Mouse (Mus musculus): ENCODE measurements at regions not wholly inside any gene's neighbourhood (a gene's known extent, or its start where the extent isn't known, plus 50 kb on each side); places are given as distances from the start of the nearest gene placed in this dataset.

GRCm38 (mm10) chr3:39830488-39831056 is 700.5 kb upstream of the Intu start:
- no peak for TF ChIP-seq MYC (IDR thresholded peaks at IDR 0.05; ENCODE audit: low read depth, low read length)
- peak; percentile 17; the same call in 1 of the 2 replicates for TF ChIP-seq IRF4 (IDR thresholded peaks at IDR 0.05; ENCODE audit: low read depth, low read length)
- TF ChIP-seq BHLHE40 (IDR thresholded peaks at IDR 0.05; ENCODE audit: low read depth, low read length): peak; percentile 63; the same call in 1 of the 2 replicates
- Histone ChIP-seq H3K4me3 (replicated peaks in 1 of 3; ENCODE audit: low read depth in 2 of 3, low read length in 2 of 3, poor library complexity in 1 of 3) (peak overlapping the region in 1 of 3 experiments; percentile 8), H3K27me3 (replicated peaks) (no peaks in the 10 kb centered on the region), H3K9me3 (replicated peaks; ENCODE audit: low read length) (no peaks in the 10 kb centered on the region), H3K9ac (ENCODE audit: insufficient read depth, low read depth) (peak overlapping the region; percentile 34; the same call in 1 of the 2 replicates), H3K4me1 (ENCODE audit: control insufficient read depth in 1 of 2, insufficient read depth in 2 of 2) (peaks cover 3 to 6% of the 10 kb centered on the region in 2 experiments; a peak in 2 of 4 replicates), H3K4me2 (ENCODE audit: insufficient read depth, low read depth, poor library complexity, severe bottlenecking) (peak overlapping the region; percentile 33; the same call in 1 of the 2 replicates), H3K79me2 (replicated peaks; ENCODE audit: control insufficient read depth, extremely low read depth, insufficient read depth, poor library complexity, severe bottlenecking) (no peaks in the 10 kb centered on the region), H3K36me3 (replicated peaks in 1 of 2; ENCODE audit: control insufficient read depth in 1 of 2, insufficient read depth in 1 of 2, low read length in 1 of 2) (no peaks in the 10 kb centered on the region), H3K27ac (ENCODE audit: insufficient read depth, low read depth) (peak overlapping the region; percentile 47; the same call in 1 of the 2 replicates)
- dilution Hi-C loops (cut with MboI; ENCODE audit: extremely low pct_ligation_motif_present, extremely low pct_unique_long_range_greater_than_20kb, low sequenced_read_pairs) (no loop called here), in situ Hi-C loops (cut with MboI; ENCODE audit: low pct_ligation_motif_present, low pct_unique_long_range_greater_than_20kb, low sequenced_read_pairs) (loop anchor here (25.0 kb wide), 1 partner anchor 557 kb away; no protein-coding TSS in a partner anchor)
- peak; percentile 21 for DNase-seq (ENCODE audit: extremely low read depth)

DNA sequence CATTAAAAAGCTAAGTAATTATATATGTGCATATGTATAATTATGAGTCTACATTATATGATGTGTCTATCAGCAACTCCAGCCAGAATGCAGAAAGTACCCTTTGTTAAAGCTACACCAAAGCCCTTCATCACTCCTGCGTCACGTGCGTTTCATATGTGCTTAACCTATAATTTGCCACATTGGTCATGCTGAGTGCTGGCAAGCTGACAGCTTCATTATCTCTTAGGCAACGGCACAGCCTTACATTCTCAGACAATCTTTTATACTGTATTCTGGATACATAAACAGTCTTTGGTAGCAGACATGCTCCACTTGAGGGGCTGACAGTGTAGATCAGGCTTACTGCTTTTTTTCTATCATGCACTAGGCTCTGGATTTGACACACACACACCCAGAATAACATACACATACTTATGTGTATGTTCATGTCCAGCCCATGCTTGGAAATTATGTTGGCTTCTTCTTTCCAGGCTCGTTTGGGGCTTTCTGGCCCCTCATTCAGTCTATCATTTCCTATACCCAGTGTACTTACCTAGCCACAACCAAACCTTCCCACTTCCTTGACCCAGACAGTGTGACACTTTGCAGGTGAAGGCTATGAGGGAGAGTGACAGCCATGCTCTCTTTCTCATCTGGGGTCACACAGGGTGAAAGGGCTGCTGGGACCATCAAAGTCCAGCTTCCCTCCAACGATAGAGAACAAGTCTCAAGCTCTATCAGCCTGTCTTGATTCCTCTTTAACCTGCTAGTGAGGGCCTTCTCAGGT is 692.5 kb upstream of the Intu start:
- no peak overlapping the region for H3K4me2 ChIP-seq (ENCODE audit: insufficient read depth, low read depth, poor library complexity, severe bottlenecking)
- TF ChIP-seq NRF1 (IDR thresholded peaks at IDR 0.05; ENCODE audit: low read depth, low read length) (no peak), JUND (conservative IDR thresholded peaks at IDR 0.05; ENCODE audit: low read depth, low read length) (no peak), PAX5 (IDR thresholded peaks at IDR 0.05; ENCODE audit: low read length) (no peak), JUN (IDR thresholded peaks at IDR 0.05; ENCODE audit: insufficient read depth, low read depth, low read length) (no peak), MYC (IDR thresholded peaks at IDR 0.05; ENCODE audit: low read depth, low read length) (no peak), TBP (conservative IDR thresholded peaks at IDR 0.05; ENCODE audit: low read depth, low read length) (no peak), ETS1 (conservative IDR thresholded peaks at IDR 0.05; ENCODE audit: low read depth, low read length) (no peak), MXI1 (IDR thresholded peaks at IDR 0.05; ENCODE audit: low read depth, low read length) (no peak), MEF2A (IDR thresholded peaks at IDR 0.05; ENCODE audit: borderline replicate concordance, low read depth, low read length) (no peak), ZNF384 (IDR thresholded peaks at IDR 0.05; ENCODE audit: low read depth, low read length) (no peak), EP300 (IDR thresholded peaks at IDR 0.05; ENCODE audit: low read length) (no peak), ZC3H11A (IDR thresholded peaks at IDR 0.05; ENCODE audit: low read depth, low read length) (no peak), RCOR1 (conservative IDR thresholded peaks at IDR 0.05; ENCODE audit: low read depth, low read length) (no peak), CHD2 (IDR thresholded peaks at IDR 0.05; ENCODE audit: low read length) (no peak), USF2 (conservative IDR thresholded peaks at IDR 0.05; ENCODE audit: low read depth, low read length) (no peak), POLR2A (IDR thresholded peaks at IDR 0.05; ENCODE audit: low read depth, low read length) (no peak), NELFE (IDR thresholded peaks at IDR 0.05; ENCODE audit: low read depth, low read length) (no peak), MAFK (IDR thresholded peaks at IDR 0.05; ENCODE audit: insufficient replicate concordance, low read length) (no peak)
- H3K4me3 ChIP-seq (replicated peaks in 1 of 3; ENCODE audit: low read depth in 2 of 3, low read length in 2 of 3, poor library complexity in 1 of 3): no peak overlapping the region
- no peaks in the 10 kb centered on the region for H3K27me3 ChIP-seq (replicated peaks)
- DNase-seq (ENCODE audit: extremely low read depth): no peak
- H3K9ac ChIP-seq (ENCODE audit: insufficient read depth, low read depth): no peak overlapping the region
- H3K4me1 ChIP-seq (ENCODE audit: control insufficient read depth in 1 of 2, insufficient read depth in 2 of 2): no peaks in the 10 kb centered on the region
- no peaks in the 10 kb centered on the region for H3K36me3 ChIP-seq (replicated peaks in 1 of 2; ENCODE audit: control insufficient read depth in 1 of 2, insufficient read depth in 1 of 2, low read length in 1 of 2)
- dilution Hi-C loops (cut with MboI; ENCODE audit: extremely low pct_ligation_motif_present, extremely low pct_unique_long_range_greater_than_20kb, low sequenced_read_pairs) (no loop called here), in situ Hi-C loops (cut with MboI; ENCODE audit: low pct_ligation_motif_present, low pct_unique_long_range_greater_than_20kb, low sequenced_read_pairs) (loop anchor here (25.0 kb wide), 1 partner anchor 549 kb away; no protein-coding TSS in a partner anchor)
- no peak overlapping the region for H3K27ac ChIP-seq (ENCODE audit: insufficient read depth, low read depth)
- no peaks in the 10 kb centered on the region for H3K79me2 ChIP-seq (replicated peaks; ENCODE audit: control insufficient read depth, extremely low read depth, insufficient read depth, poor library complexity, severe bottlenecking)
- no peaks in the 10 kb centered on the region for H3K9me3 ChIP-seq (replicated peaks; ENCODE audit: low read length)
